Mouse (Mus musculus): ENCODE measurements around the gene Cmbl.

- no peak for TF ChIP-seq CTCF (IDR thresholded peaks at IDR 0.05; ENCODE audit: low read depth)
- no peak for TF ChIP-seq EP300 (IDR thresholded peaks at IDR 0.05; ENCODE audit: low read depth)
Measured at GRCm38 (mm10) chr15:31526463-31526862, 38.7 kb upstream of the Cmbl start.

Measured in heart, postnatal 0 days (tissue).